Mouse (Mus musculus): ENCODE measurements around the gene Rab4a. TPM values are rescaled to one million over a fixed set of nuclear protein-coding genes. Genes with fewer than 3 reads are reported as not detected.

Rab4a gene
- polyA plus RNA-seq, 1 experiment from 2014 or later, result 79.1 TPM

DNA sequence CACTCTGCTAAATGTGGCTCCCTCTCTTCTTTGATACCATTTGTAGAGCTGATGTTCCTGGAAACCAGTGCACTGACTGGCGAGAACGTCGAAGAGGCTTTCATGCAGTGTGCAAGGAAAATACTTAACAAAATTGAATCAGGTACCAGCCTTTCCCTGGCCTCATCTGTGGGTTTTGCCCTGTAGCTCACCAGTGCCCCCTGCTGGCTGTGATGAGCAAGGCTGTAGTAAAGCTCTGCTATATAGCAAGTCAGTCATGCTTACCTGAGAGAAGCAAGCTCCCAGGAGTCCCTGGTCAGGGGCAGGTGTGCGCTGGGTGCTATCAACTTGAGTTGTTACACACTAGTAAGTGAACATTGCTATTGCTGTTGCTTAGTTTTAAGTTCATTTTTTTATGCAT, 27.0 kb downstream of the Rab4a start:
- Histone ChIP-seq H3K4me2 (replicated peaks) (no peak overlapping the region), H3K27ac (no peak overlapping the region), H3K4me1 (replicated peaks; ENCODE audit: control insufficient read depth, insufficient read depth, low read length) (no peaks in the 10 kb centered on the region), H3K9ac (no peak overlapping the region), H3K27me3 (ENCODE audit: control insufficient read depth, insufficient read depth, low read length) (no peaks in the 10 kb centered on the region), H3K9me3 (ENCODE audit: control insufficient read depth, low read length) (no peaks in the 10 kb centered on the region), H3K36me3 (replicated peaks; ENCODE audit: control insufficient read depth, insufficient read depth) (peaks cover 88% of the 10 kb centered on the region), H3K4me3 (replicated peaks; ENCODE audit: low read length) (no peak overlapping the region)
- DNase-seq (ENCODE audit: low spot score) (no peak), ATAC-seq (ENCODE audit: low FRiP score) (no peak)
- 97% methylated on average over 4 of the region's 4 CpGs for WGBS

DNA sequence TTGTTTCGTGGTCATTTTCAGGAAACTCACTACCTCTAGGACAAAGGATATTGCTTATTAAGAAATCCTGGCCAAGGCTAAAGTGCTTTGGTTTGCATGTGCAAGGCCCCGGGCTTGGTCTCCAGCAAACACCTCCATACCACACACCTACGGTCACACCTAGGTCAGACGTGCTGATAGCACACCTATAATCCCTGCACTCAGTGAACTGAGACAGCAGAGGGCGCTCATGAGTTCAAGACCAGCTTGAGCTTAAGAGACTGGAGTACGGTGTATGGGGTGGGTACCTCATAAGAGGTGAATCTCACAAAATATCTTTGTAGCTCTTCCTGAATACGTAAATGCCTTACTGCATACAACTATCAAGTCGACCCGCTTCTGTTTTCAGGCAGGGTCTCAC, 29.7 kb downstream of the Rab4a start:
- Histone ChIP-seq H3K4me2 (replicated peaks) (no peak overlapping the region), H3K27ac (no peak overlapping the region), H3K9ac (no peak overlapping the region), H3K4me3 (replicated peaks; ENCODE audit: low read length) (no peak overlapping the region), H3K9me3 (ENCODE audit: control insufficient read depth, low read length) (no peaks in the 10 kb centered on the region), H3K4me1 (replicated peaks; ENCODE audit: control insufficient read depth, insufficient read depth, low read length) (no peaks in the 10 kb centered on the region), H3K27me3 (ENCODE audit: control insufficient read depth, insufficient read depth, low read length) (no peaks in the 10 kb centered on the region), H3K36me3 (replicated peaks; ENCODE audit: control insufficient read depth, insufficient read depth) (peaks cover 68% of the 10 kb centered on the region)
- no peak for ATAC-seq (ENCODE audit: low FRiP score)
- peak; percentile 73 for DNase-seq (ENCODE audit: low spot score)
- 59% methylated on average over 9 of the region's 9 CpGs for WGBS

DNA sequence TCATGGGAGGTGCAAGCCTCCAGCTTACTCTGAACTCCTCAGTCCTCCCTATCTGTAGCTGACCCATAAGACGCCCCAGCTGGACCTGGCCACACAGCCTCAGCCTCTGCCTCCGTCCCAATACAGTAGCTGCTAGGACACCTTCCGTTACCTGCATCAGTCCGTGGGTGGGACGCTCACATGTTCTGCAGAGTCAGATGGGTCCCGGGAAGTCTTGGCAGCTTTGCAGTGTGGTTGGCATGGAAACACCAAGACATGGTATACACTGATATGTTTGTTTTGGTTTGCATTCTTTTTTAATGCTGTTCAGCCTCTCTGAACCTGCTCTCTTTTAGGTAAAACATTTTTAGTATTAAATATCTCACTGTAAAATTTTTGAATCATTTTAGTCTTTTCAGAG, 30.6 kb downstream of the Rab4a start:
- ATAC-seq (ENCODE audit: low FRiP score) (no peak), DNase-seq (ENCODE audit: low spot score) (no peak)
- Histone ChIP-seq H3K36me3 (replicated peaks; ENCODE audit: control insufficient read depth, insufficient read depth) (peaks cover 59% of the 10 kb centered on the region), H3K4me2 (replicated peaks) (no peak overlapping the region), H3K4me3 (replicated peaks; ENCODE audit: low read length) (no peak overlapping the region), H3K9me3 (ENCODE audit: control insufficient read depth, low read length) (no peaks in the 10 kb centered on the region), H3K4me1 (replicated peaks; ENCODE audit: control insufficient read depth, insufficient read depth, low read length) (no peaks in the 10 kb centered on the region), H3K9ac (no peak overlapping the region), H3K27me3 (ENCODE audit: control insufficient read depth, insufficient read depth, low read length) (no peaks in the 10 kb centered on the region), H3K27ac (no peak overlapping the region)
- 87% methylated on average over 6 of the region's 6 CpGs for WGBS

DNA sequence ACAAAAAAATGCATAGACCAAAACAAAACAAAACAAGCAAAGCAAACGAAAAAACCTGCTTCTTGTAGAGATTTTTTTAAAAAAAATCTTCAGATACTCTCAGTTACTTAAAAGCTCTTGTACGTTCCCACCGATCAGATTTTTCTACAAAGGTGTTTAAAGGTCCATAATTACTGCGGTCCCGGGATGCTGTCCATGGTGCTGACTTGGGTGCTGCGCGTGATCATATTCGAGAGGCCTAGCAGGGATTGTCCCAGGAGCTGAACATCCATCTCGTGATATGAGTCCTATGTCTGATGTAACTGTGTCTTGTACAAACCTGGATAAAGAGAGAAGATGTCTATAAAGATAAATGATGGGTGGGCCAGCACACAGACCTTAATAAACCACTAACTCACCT, 32.7 kb downstream of the Rab4a start:
- Histone ChIP-seq H3K9ac (no peak overlapping the region), H3K4me2 (replicated peaks) (no peak overlapping the region), H3K27me3 (ENCODE audit: control insufficient read depth, insufficient read depth, low read length) (no peaks in the 10 kb centered on the region), H3K9me3 (ENCODE audit: control insufficient read depth, low read length) (no peaks in the 10 kb centered on the region), H3K27ac (no peak overlapping the region), H3K4me3 (replicated peaks; ENCODE audit: low read length) (no peak overlapping the region), H3K4me1 (replicated peaks; ENCODE audit: control insufficient read depth, insufficient read depth, low read length) (no peaks in the 10 kb centered on the region), H3K36me3 (replicated peaks; ENCODE audit: control insufficient read depth, insufficient read depth) (peaks cover 41% of the 10 kb centered on the region)
- 77% methylated on average over 9 of the region's 9 CpGs for WGBS
- ATAC-seq (ENCODE audit: low FRiP score) (no peak), DNase-seq (ENCODE audit: low spot score) (no peak)

DNA sequence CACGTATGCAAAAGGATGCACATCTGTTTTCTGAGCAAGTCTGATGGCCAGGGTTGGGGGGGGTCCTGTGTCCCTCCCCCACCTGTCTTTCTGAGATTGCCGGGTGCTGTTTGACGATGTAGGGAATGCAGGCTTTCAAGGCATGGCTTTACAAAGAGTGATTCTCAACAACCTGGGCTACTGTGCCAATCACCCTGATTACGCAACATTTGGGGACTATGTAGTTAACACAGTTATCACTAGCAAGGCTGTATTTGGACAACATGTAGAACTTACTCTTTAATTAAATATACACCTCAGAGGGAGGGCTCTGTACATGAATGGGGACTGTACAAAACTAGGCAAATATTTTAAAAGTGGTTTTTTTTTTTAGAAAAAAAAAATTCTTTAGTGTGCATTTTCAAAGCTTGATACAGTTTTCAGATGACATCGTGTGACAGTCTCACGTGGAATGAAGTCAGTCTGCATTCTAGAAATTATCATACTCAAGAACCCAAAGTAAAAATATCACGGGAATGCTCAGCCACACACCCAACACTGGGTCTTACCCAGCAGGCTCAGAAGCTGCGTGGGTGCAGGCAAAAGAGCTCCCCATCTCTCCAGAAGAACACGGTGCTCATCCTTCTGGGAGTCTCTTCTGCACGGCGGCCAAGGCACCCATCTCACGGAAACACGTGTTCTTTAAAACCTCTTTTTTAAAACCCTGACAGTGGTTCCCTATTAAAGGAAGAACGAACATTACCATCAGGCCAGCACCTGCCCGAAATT, 35.0 kb downstream of the Rab4a start:
- H3K4me2 ChIP-seq (replicated peaks), result no peak overlapping the region
- no peak overlapping the region for H3K9ac ChIP-seq
- DNase-seq (ENCODE audit: low spot score) (no peak), ATAC-seq (ENCODE audit: low FRiP score) (no peak)
- no peaks in the 10 kb centered on the region for H3K4me1 ChIP-seq (replicated peaks; ENCODE audit: control insufficient read depth, insufficient read depth, low read length)
- H3K27ac ChIP-seq, result no peak overlapping the region
- H3K27me3 ChIP-seq (ENCODE audit: control insufficient read depth, insufficient read depth, low read length), result no peaks in the 10 kb centered on the region
- H3K9me3 ChIP-seq (ENCODE audit: control insufficient read depth, low read length), result no peaks in the 10 kb centered on the region
- peaks cover 18% of the 10 kb centered on the region for H3K36me3 ChIP-seq (replicated peaks; ENCODE audit: control insufficient read depth, insufficient read depth)
- H3K4me3 ChIP-seq (replicated peaks; ENCODE audit: low read length), result no peak overlapping the region
- 96% methylated on average over 15 of the region's 15 CpGs for WGBS

DNA sequence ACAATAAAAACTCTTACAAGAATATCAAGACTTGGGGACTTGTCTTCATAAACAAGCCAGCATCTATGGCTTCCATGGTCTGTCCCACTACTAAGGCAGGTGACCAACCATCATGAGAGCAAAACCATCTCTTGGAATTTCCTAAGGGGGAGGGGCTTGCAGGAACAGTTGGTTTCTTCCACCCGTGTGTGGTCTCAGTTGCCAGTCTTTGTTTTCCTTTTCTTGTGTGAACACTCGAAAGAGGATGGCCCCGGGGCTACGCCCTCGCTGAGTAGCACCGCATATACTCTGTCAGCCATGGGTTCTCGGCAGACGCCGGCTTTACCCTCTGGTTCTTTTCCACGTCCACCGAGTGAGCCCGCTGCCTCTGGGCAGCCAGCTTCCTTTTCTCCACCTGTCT, 36.3 kb downstream of the Rab4a start:
- no peak for ATAC-seq (ENCODE audit: low FRiP score)
- 91% methylated on average over 12 of the region's 12 CpGs for WGBS

DNA sequence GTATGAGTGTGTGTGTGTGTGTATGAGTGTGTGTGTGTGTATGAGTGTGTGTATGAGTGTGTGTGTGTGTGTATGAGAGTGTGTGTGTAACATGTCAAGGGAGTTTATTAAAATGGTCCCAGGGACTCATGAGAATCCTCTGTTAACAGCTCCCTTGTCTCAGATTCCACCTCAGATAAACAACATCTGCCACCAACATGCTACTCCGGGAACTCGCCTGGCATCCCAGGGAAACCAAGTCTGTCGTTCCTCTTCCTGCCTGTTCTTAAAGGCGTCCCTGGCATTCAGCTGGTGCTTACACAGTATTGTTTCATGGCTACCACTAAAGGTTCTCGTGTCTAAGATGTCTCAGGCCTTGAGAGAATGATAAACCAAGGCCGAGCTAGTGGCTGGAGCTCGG, 38.6 kb downstream of the Rab4a start:
- Histone ChIP-seq H3K9ac (no peak overlapping the region), H3K4me2 (replicated peaks) (no peak overlapping the region), H3K36me3 (replicated peaks; ENCODE audit: control insufficient read depth, insufficient read depth) (peaks cover 3% of the 10 kb centered on the region), H3K4me3 (replicated peaks; ENCODE audit: low read length) (no peak overlapping the region), H3K27me3 (ENCODE audit: control insufficient read depth, insufficient read depth, low read length) (no peaks in the 10 kb centered on the region), H3K4me1 (replicated peaks; ENCODE audit: control insufficient read depth, insufficient read depth, low read length) (no peaks in the 10 kb centered on the region), H3K27ac (no peak overlapping the region), H3K9me3 (ENCODE audit: control insufficient read depth, low read length) (no peaks in the 10 kb centered on the region)
- DNase-seq (ENCODE audit: low spot score) (no peak), ATAC-seq (ENCODE audit: low FRiP score) (no peak)
- WGBS, result 82% methylated on average over 7 of the region's 7 CpGs

More for the DNA sequence above, 36.3 kb downstream of the Rab4a start:
- Histone ChIP-seq H3K36me3 (replicated peaks; ENCODE audit: control insufficient read depth, insufficient read depth) (peaks cover 11% of the 10 kb centered on the region), H3K27ac (no peak overlapping the region), H3K27me3 (ENCODE audit: control insufficient read depth, insufficient read depth, low read length) (no peaks in the 10 kb centered on the region), H3K4me1 (replicated peaks; ENCODE audit: control insufficient read depth, insufficient read depth, low read length) (no peaks in the 10 kb centered on the region), H3K4me3 (replicated peaks; ENCODE audit: low read length) (no peak overlapping the region), H3K9ac (no peak overlapping the region), H3K9me3 (ENCODE audit: control insufficient read depth, low read length) (no peaks in the 10 kb centered on the region), H3K4me2 (replicated peaks) (no peak overlapping the region)
- DNase-seq (ENCODE audit: low spot score), result no peak

DNA sequence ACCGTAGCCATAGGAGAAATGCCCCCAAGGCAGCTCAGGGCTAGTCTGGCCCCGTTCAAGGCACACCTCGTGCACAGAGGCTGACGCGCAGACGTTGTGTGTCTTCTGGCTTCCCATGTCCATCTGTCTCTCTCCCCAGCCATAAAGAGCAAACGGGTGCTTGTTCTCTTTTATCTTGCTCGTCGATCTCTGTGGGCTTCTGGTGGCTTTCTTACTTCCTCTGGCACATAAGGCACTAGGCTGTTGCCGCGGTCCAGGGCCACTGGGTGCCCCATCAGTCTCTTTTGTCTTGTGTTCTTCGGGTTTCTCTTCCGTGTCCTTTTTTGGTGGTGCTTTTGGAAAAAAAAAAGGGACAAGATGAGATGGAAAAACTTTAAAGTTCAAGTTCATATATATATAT, 39.3 kb downstream of the Rab4a start:
- no peak overlapping the region for H3K27ac ChIP-seq
- WGBS, result 91% methylated on average over 13 of the region's 13 CpGs
- no peak overlapping the region for H3K4me2 ChIP-seq (replicated peaks)
- H3K9ac ChIP-seq, result no peak overlapping the region
- H3K36me3 ChIP-seq (replicated peaks; ENCODE audit: control insufficient read depth, insufficient read depth), result no peaks in the 10 kb centered on the region
- H3K4me3 ChIP-seq (replicated peaks; ENCODE audit: low read length), result no peak overlapping the region
- no peak for ATAC-seq (ENCODE audit: low FRiP score)
- H3K9me3 ChIP-seq (ENCODE audit: control insufficient read depth, low read length), result no peaks in the 10 kb centered on the region
- H3K27me3 ChIP-seq (ENCODE audit: control insufficient read depth, insufficient read depth, low read length), result no peaks in the 10 kb centered on the region
- no peaks in the 10 kb centered on the region for H3K4me1 ChIP-seq (replicated peaks; ENCODE audit: control insufficient read depth, insufficient read depth, low read length)
- DNase-seq (ENCODE audit: low spot score), result no peak

DNA sequence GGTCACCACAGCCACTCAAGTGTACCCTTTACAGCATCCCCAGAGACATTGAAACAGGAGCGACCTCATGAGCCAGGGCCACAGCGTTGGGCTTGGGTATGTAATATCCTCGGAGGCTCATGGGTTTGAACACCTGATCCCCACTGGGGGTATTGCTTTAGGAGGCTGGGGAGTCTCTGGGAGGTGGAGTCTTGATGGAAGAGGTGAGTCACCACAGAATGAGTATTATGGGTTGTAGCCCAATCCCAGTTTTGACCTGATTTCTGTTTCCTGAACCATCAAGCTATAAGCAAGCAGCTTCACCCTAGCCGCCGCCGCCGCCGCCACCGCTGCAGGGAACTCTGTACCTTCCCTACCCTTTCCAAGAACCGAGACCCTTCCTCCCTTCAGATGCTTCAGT, 40.2 kb downstream of the Rab4a start:
- Histone ChIP-seq H3K4me2 (replicated peaks) (no peak overlapping the region), H3K9ac (no peak overlapping the region), H3K4me3 (replicated peaks; ENCODE audit: low read length) (no peak overlapping the region), H3K27ac (no peak overlapping the region), H3K9me3 (ENCODE audit: control insufficient read depth, low read length) (no peaks in the 10 kb centered on the region), H3K4me1 (replicated peaks; ENCODE audit: control insufficient read depth, insufficient read depth, low read length) (no peaks in the 10 kb centered on the region), H3K27me3 (ENCODE audit: control insufficient read depth, insufficient read depth, low read length) (no peaks in the 10 kb centered on the region), H3K36me3 (replicated peaks; ENCODE audit: control insufficient read depth, insufficient read depth) (no peaks in the 10 kb centered on the region)
- 93% methylated on average over 10 of the region's 10 CpGs for WGBS
- no peak for ATAC-seq (ENCODE audit: low FRiP score)
- DNase-seq (ENCODE audit: low spot score), result no peak

DNA sequence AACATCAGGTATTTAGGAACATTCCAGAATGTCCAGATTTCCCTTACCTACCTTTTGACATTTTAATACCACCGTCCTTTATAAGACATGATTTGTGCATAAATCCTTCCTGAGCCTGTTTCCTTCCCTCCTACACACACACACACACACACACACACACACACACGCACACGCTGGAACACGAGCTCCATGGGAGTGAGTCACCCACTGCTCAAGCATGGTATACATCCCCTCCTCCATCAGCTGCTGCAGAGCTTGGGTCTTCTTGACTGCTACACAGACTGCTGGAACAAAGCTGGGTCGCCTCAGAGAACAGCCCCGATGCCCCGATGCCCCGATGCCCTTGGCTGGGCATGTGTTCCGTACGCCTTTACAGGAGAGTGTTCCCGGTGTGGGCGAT, 40.7 kb downstream of the Rab4a start:
- no peak for DNase-seq (ENCODE audit: low spot score)
- H3K4me3 ChIP-seq (replicated peaks; ENCODE audit: low read length), result no peak overlapping the region
- 93% methylated on average over 12 of the region's 12 CpGs for WGBS

More for the DNA sequence above, 40.7 kb downstream of the Rab4a start:
- Histone ChIP-seq H3K27ac (no peak overlapping the region), H3K36me3 (replicated peaks; ENCODE audit: control insufficient read depth, insufficient read depth) (no peaks in the 10 kb centered on the region), H3K9ac (no peak overlapping the region), H3K4me1 (replicated peaks; ENCODE audit: control insufficient read depth, insufficient read depth, low read length) (no peaks in the 10 kb centered on the region), H3K4me2 (replicated peaks) (no peak overlapping the region), H3K9me3 (ENCODE audit: control insufficient read depth, low read length) (no peaks in the 10 kb centered on the region), H3K27me3 (ENCODE audit: control insufficient read depth, insufficient read depth, low read length) (no peaks in the 10 kb centered on the region)
- no peak for ATAC-seq (ENCODE audit: low FRiP score)
